Mouse (Mus musculus): ENCODE measurements around the gene Rasal2.
A peak's percentile ranks its signal among the peaks of the same experiment; 100 is the strongest.
"Not testable (repeated sequence)": the region's sequence is repeated elsewhere in the genome, so short reads cannot be mapped to it uniquely, and the experiment has no call there.

Gene Rasal2

DNA sequence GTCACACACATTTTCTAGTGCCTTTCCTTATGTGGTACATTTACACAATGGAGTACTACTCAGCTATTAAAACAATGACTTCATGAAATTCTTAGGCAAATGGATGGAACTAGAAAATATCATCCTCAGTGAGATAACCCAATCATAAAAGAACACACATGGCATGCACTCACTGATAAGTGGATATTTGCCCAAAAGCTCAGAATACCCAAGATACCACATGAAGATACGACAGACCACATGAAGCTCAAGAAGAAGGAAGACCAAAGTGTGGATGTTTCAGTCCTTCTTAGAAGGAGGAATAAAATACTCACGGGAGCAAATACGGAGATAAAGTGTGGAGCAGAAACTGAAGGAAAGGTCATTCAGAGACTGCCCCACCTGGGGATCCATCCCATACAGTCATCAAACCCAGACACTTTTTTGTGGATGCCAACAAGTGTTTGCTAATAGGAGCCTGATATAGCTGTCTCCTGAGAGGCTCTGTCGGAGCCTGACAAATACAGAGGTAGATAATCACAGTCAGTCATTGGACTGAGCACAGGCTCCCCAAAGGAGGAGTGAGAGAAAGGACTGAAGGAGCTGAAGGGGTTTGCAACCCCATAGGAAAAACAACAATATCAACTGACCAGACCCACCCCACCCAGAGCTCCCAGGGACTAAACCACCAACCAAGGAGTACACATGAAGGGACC, 175.6 kb downstream of the Rasal2 start:
- DNase-seq: not testable (repeated sequence)

DNA sequence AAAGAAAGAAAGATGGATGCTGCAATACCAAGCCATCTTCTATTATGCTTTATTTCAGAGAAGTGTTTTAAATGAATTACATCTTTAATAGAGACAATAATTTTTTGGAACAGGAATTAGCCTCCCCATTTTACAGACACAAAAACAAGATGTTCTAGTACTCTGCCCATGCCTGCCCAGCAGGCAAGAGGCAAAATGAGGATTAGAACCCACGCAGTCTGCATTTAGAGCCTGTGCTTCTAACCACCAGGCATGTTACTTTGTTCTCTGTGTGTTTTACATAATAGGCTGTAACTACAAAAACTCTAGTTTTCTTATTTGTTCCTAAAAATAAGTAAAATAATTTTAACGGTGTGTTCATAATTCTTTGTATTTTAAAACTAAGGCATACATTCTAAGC, 178.9 kb downstream of the Rasal2 start:
- no peak for DNase-seq

DNA sequence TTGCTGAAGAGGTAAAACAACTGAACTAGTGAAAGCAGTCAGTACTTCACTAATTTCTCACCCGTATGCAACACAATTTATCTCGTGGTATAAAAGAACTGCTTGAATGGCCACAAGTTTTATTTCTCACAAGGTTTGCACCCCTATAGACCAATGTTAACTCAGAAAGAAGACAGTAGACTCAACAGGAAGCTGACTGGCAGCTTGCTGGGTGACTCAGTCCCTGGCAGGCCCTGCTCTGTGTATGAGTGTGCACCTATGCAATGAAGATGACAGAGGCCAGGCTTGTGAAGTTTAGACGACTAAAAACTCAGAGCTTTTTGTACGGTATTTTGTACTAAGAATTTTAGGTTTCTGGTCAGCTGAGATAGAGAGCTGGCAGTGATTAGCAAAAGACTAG, 180.0 kb downstream of the Rasal2 start:
- no peak for DNase-seq

DNA sequence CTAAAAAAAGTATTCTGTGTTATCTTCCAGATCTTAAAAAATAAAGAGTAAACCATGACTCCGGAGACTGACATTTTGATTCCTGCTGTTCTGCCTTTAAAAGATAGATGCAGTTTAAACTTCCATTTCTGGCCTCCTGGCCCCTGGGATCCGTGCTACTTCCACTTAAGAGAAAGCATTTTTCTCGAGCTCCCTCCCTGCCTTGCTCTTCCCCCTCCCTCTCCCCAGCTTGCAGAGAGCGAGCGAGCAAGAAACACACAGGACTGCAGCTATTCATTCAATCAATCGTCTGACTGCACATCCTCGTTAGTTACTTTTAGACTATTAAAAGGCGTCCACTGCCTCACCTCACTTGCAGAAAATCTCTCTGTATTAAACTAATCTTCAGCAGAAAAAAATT, 181.4 kb downstream of the Rasal2 start:
- DNase-seq: no peak

DNA sequence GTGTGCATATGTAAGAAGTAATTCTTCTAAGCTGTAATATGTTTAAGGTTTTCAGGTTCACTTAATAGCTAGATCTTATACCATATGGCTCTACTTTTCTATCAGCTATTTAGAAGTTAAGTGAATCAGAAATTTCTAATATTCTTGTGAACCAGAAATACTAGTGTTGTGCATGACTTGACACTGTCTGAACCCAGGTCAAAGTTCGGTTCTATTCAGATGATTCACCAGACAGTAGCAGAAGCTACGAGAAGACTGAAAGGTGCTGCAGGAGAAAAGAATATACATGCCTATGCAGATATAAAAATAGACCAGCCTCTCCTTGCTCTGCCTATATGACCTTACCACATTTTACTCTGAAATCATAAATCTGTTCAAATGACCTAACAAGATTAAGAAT, 182.0 kb downstream of the Rasal2 start:
- no peak for DNase-seq

DNA sequence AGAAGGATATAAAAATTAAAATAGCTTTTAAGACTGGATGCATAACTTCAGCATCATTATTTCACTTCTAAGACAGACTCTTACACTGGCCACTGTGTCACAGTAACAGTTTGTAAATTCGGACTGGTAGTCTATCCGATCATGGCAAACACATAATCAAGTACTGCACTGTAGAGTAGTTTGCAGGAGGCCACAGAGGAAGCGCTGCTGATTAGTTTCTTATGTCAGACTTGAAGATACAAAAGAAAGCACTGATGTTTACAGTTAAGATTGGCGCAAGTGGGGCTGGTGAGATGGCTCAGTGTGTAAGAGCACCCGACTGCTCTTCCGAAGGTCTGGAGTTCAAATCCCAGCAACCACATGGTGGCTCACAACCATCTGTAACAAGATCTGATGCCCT, 187.4 kb downstream of the Rasal2 start:
- DNase-seq: no peak

DNA sequence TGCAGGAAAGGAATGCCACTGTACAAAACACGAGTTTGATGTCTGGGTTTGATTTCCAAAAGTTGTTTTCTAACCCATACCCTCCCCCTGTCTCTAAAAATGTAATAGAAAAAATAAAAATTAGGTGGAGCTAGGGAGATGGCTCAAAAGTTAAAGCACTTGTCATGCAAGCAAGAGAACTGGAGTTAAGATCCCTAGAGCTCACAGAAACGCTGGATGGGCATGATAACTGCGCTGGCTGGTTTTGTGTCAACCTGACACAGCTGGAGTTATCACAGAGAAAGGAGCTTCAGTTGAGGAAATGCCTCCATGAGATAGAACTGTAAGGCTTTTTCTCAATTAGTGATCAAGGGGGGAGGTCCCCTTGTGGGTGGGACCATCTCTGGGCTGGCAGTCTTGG, 191.5 kb downstream of the Rasal2 start:
- no peak for DNase-seq

DNA sequence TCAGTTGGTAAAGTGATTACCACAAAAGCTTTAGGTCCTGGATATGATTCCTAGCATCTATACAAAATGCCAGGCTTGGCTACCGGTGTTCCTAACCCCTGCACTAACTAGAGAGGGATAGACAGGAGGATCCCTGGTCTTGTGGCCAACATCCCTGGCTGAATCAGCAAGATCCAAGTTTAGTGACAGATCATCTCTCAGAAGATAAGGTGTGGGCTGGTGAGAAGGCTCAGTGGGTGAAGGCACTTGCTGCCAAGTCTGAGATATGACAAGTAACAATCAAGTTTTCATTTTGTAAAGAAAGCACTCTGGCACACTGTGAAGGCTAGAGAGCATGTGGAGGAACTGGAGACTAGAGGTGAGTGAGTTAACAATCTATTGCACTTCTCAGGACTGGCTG, 191.9 kb downstream of the Rasal2 start:
- no peak for DNase-seq

DNA sequence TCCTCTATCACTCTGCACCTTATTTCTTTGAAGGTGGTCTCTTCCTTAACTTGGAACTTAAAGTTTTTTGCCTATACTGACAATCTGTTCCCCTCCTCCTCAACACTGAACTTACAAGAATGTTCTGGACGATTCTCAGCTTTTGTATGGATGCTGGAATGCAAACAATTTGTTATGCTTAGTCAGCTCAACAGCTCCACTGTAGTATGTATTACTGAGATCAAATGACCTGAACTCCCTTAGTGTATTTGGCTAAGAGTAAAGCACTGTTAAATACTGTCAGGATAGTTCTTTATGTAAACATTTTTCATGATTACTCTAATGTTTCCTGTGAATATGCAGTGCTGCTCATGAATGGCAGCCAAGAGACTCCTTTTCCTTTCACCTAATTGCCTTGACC, 203.6 kb downstream of the Rasal2 start:
- no peak for DNase-seq

DNA sequence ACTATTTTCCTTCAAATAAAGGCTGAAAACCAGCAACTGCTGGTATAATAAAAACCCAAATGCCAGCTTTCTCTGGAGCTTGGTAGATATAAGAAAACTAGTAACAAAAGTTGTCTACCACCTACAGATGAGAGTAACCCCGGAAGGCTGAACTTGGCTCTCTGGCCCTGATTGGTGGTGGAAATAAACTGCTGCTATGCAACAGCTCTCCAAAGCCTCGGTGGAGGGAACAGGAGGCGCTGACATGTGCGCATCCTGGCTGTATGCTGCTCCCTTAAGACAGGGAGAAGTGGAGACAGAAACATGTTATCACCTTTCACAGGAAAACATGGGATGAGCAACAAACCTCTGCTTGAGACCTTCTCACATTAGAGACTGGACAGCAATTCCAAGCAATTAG, 206.7 kb downstream of the Rasal2 start:
- no peak for DNase-seq

DNA sequence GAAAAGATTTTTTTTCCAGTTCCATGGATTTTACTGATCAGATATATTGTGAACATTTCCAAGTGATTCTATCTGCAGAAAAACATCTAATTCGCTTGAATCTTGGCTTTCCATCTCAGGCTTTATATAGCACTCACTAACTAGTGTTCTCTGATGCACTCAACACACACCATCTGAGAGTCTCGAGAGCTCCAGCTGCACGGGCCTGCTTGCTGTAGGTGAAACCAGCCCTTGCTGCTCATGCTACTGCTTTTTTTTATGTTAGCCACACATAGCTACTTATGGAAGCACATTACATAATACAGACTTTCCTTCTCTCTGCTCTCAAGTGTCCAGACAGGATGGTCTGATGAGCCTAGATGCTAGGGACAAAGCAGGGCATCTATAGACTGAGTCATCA, 229.4 kb downstream of the Rasal2 start:
- no peak for DNase-seq

DNA sequence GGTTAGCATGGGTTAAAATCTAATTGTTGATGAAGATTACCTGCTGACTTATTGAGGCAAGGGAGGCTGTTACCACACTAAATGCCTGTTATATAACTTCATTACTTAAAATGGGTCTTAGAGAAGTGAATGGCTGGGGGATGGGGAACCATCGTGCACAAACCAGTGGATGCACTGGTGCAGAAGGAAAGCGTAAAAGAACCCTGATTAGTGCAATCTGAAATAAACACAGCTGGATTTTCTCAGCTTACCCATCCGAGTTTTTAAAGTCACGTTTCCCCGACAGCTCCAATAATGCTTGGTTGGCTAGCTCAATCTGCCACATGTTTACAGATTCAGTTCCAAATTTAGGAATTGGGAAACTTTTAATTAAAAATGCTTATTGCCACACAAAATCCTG, 230.0 kb downstream of the Rasal2 start:
- DNase-seq: no peak

DNA sequence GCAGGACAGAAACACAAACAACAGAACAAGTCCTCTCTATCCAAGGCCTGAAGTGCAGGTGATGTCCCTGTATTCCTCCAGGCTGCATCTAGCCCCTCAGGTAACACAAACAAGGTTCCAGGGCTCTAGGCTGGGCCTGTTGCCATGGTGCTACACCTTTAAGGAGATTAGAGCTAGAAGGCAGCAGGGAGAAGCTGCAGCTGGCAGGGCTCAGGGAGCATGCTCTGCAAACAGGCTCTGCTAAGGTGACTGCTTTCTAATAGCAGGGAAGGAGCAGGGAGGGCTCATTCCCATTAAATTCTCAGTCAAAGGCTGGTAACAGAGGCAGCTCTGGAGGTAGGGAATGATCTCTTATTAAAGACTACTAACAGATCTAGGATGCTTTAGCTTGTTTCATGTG, 231.3 kb downstream of the Rasal2 start:
- no peak for DNase-seq

DNA sequence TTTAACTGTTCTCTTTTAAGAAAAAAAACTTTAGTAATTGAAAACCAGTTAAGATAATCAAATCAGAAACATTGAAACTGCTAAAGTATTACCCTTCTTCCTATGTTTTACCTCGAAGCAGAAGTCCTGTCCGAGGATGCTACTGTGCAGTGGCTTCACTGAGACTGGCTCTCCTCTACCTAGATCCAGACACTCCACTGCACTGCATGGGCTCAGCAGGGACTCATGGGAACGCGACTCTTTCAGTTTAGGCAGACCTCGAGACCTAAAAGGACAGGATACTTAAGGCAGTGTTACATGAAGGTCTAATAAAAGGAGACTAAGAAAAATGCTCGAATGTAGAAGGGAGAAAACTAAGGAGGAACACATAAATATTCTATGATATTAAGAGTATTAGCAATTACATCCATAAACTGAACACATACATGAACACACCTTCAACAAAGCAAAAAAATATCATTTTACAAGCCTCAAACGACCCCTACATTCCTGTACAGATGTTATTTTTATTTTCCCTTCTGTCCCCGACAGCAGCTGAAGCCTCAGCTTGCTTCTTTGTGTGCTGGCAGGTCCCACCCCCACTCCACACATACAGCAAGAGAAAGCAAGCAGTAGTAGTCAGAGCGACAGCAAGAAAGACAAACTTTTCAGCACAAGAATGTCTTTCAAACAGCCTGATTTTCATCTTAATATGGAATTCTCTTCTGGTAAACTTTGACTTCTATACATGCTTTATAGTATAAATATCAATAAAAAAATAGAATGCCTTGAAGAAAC, 233.2 kb downstream of the Rasal2 start:
- no peak for DNase-seq

DNA sequence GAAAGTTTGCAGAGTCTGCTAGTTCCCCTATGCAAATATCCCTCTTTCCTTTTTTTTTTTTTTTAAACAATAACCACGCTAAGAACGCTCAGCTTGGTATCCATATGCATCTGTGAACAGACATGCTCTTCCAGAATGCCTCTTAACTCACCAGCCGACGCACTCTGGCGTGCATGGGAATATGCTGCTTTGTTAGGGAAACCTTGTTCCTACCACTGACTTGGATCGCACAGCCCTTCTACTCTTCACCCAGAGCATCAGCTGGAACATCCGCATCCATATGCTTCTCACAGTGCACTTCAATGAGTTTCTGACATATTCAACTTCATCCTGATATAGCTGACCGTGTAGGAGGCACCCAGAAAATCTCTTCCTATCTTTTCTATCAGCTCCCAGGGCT, 243.1 kb downstream of the Rasal2 start:
- DNase-seq: no peak

DNA sequence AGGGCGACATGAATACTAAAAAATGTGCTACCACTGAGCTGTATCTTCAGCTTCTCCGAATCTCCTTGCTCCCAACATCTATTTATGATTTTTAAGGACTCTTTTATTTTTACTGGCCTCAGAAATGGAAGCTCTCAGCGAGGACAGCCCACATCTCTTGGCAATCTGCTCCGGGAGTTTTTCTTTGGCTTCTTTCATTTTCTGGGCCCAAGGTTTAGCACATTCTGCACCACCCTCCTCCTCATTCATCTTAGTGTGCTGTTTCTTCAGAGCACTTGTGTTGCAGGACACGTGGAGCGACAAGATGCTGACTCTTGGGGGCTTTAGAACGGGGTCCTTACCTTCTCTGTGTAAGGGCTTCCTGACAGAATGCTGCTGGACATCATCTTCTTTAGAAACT, 243.5 kb downstream of the Rasal2 start:
- no peak for DNase-seq

DNA sequence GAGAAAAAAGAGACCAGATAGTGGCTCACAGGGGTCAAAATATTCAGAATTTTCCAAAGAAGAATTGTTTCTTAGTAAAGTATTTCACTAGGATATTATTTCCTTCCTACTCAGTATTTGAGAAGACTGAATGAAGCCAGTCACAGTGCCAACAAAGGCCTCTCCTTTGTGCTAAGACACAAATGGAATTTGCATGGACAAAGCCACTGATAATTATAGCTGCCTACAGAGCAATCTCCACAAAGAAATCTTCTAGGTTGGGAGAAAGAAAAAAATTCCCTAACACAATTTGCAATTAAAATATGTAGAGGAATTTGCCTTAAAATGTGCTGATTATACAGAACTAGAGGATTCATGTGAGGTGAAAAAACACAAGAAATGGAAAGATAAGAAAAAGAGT, 258.6 kb downstream of the Rasal2 start:
- DNase-seq: no peak

DNA sequence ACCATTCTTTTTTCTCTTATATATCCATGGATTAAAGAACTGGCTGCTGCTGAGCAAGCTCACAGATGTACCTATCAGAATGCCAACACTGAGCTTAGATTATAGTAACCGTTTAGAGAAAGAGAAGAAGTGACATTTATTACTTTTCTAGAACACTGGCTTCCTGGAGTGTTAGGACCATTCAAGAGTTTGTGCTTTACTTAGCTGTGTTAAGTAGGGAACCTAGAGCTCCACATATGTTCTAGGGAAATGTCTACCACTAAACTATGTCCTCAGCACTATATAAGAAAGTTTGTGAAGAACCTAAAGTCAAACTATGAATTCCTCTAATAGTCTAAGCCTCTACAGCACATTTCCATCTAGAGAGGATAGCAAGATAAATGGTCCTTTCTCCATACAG, 262.3 kb downstream of the Rasal2 start:
- DNase-seq: no peak

DNA sequence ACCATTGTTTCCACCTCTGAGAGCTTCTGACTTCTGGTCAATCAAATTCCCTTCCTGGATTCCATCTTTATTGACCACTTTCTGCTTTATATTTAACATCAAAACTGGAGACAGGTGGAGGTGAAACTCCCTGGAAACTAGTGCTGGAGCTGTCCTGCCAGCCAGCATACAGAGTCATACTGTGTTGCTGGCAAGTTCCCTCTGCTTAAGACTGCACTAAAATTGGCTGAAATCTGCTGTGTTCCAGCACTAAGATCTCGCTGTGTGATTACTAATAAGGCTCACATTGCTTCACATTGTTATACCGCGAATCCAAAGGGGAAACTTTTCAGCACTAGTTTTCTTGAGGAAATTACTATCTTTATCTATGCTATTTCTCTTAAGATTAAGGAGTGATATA, 267.8 kb downstream of the Rasal2 start:
- no peak for DNase-seq

DNA sequence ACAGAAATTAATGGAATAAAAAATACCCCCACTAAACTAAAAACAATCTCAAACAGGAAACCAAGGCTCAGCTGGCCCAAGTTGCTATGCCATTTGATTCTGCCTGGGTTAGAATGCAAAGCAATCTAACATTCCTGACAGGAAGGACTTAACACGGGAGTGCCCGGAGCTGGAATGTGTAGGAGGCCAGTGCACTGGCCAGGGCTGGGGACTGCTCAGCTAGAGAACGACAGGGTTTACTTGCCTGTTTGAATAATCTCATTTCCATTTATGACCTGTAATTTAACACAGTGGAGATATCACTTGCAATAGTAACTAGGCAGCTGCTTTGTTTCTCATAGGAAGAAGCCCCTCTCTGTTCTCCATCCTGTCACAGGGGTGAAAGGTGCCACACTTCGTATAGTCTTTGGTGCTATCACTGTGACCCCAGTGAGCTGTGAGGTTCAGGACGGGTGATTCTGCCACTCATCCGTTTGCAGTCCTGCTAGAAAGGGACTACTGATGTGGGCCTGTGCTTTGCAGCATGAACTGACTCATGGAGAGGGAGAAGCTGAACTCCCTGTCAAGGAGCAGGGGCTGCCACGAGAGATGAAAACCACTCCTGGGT, 269.0 kb downstream of the Rasal2 start:
- no peak for DNase-seq

DNA sequence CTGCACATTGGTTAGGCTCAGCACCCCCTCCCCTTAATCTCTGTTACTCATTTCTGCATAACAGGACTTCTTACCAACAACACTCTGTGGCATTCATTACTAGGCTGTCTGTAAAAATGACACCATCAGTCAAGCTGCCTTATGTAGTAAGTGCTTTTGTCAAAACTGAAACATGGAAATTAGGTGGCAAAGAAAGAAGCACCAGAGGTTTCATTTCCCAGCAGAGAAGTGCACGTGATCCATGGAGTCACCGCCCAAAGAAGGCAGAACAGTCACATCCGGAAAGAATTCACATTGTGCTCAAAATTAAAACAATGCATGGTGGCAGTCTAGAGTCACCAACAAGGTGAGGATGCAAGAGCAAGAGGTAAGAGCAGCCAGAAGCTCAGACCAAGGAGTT, 271.4 kb downstream of the Rasal2 start:
- DNase-seq: no peak

DNA sequence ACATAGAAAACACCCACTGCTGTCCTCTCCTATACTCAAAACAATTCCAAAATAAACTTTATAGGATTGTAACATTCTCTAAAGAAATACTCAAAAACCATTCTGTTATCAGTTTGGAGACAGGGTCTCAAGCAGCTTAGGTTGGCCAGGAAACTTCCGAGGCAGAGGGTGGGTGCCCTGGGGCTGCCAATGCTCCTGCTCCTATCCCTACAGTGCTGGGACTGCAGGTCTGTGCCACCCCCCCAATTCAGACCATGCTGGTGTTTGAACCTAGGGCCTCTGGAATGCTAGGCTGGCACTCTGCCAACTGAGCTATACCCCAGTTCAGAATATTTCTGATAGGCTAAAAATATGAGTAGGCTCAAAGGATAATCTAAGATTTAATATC, 274.5 kb downstream of the Rasal2 start:
- no peak for DNase-seq

DNA sequence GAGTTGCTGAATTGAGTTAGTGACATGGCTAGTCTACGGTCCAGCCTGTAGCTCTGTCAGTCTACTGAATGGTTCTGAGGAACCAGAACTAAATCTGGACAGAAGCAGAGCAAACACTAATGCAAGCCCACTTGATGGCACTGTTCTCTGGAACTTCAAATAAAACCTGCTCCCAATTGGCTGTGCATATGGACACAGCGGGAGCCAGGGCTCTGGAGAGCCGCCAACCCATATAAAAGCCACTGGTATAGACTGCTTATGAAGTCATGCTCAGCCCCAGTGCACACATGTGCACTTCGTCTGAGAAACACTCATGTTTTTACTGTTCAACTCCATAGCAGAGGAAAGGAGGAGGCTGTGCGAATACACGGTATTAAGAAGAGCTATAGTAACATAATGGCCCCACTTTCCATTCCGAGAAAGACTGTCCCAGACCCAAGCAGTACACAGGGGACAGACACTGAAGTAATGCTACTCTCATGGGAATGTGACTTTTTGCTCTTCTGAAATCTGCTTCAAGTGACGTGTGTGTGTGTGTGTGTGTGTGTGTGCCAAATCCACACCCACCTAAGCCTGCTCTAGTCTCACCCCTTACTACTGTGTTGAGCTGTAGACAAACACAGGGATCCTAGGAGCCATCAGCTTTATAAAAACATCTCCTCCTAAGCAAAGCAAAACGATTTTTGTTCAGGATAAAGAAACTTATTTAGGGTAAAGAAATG, 275.1 kb downstream of the Rasal2 start:
- DNase-seq: peak; percentile 38

DNA sequence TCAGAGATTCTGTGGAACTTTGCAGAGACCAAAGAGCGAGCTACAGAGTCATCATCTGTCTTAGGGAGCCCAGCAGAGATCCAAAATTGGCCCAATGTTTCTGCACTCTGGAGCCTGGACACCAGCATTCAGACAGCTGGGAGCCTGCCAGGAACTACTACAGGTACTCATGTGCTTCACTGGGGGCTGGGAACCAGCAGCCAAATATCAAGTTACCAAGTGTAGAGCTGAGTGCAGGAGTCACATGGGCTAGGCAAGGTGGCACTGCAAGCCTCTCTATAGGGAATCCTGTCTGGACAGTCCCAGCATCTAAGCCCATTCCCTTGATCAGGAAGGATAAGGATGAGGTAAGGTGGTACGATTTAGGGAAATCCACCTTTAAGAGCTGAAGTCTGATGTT, 284.2 kb downstream of the Rasal2 start:
- DNase-seq: no peak
